Comparison of ENCODE assay signal across 8 mouse cellular contexts in the genomic region with DNA sequence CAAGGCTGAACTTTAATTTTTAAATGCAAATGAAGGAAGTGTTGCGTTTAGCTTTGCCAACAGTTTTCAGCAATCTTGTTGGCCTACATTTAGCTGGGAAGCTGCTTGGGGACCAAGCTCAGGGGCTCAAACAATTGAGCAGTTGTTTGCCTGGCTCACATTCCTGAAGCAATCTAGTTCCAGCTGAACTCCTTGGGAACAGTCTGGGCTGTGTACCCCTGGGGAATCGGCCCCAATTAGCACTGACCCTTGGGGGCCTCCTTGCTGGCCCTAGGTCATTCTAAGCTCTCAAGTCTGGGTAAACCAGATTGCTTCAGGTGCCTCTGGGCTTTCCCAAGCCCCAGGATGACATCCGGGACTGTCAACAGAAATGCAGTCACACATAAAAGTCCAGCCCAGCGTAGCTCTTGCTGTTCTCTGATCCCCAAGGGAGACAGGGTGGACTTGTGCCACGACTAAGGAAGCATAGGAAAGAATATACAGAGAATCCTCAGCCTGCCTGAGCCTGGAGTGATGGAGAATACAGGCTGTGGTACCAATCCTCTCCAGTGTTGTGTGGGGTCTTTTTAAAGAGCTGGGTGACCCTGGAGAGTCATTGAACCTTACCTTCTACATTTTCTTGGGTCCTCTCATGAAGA.
DNase-seq lines count a peak whose midpoint lies in the region; ATAC-seq lines count a peak whose summit lies in the region.

No protein-coding gene starts in this region.

- ATAC-seq in activated CD4-positive, CD25-positive, alpha-beta regulatory T cell, adult 4 months, result no peak

- WGBS in embryonic facial prominence, embryonic 10.5 days, result 23% methylated on average over 5 of the region's 5 CpGs
- WGBS in midbrain, embryonic 10.5 days, result 28% methylated on average over 5 of the region's 5 CpGs

- peak overlapping the region; percentile 59 for H3K27ac ChIP-seq in embryonic facial prominence, embryonic 10.5 days (replicated peaks)
- H3K27ac ChIP-seq in midbrain, embryonic 10.5 days (replicated peaks), result peak overlapping the region; percentile 92

- no peak overlapping the region for H3K4me3 ChIP-seq in embryonic facial prominence, embryonic 10.5 days
- no peak overlapping the region for H3K4me3 ChIP-seq in midbrain, embryonic 10.5 days

- DNase-seq in frontal cortex, adult 2 months (ENCODE audit: extremely low spot score in 1 of 2, low spot score in 1 of 2), result peak; percentile 28 to 30
- DNase-seq in frontal cortex, postnatal 14 days (ENCODE audit: low spot score in 2 of 2), result no peak
- DNase-seq in embryonic facial prominence, embryonic 10.5 days (ENCODE audit: low spot score), result peak; percentile 58
- DNase-seq in heart, postnatal 36 days, result peak; percentile 5 to 7
- peak; percentile 33 for DNase-seq in midbrain, embryonic 10.5 days (ENCODE audit: low spot score)
- DNase-seq in kidney, adult 18-20 months, result no peak
- DNase-seq in spleen, postnatal 14 days (ENCODE audit: low spot score in 2 of 2), result no peak

- intact Hi-C loops in heart, postnatal 36 days (cut with DNase I), result no loop called here

- H3K9me3 ChIP-seq in embryonic facial prominence, embryonic 10.5 days, result no peaks in the 10 kb centered on the region
- H3K9me3 ChIP-seq in midbrain, embryonic 10.5 days (replicated peaks), result no peaks in the 10 kb centered on the region

- H3K36me3 ChIP-seq in embryonic facial prominence, embryonic 10.5 days (replicated peaks), result no peaks in the 10 kb centered on the region
- no peaks in the 10 kb centered on the region for H3K36me3 ChIP-seq in midbrain, embryonic 10.5 days

- peaks cover 42% of the 10 kb centered on the region for H3K4me1 ChIP-seq in embryonic facial prominence, embryonic 10.5 days
- peaks cover 59% of the 10 kb centered on the region for H3K4me1 ChIP-seq in midbrain, embryonic 10.5 days

- no peaks in the 10 kb centered on the region for H3K27me3 ChIP-seq in embryonic facial prominence, embryonic 10.5 days (replicated peaks; ENCODE audit: low read depth, poor library complexity, severe bottlenecking)
- H3K27me3 ChIP-seq in midbrain, embryonic 10.5 days (ENCODE audit: low read depth, poor library complexity, severe bottlenecking), result no peaks in the 10 kb centered on the region

Comparison
In these comparisons a context has a peak if more than half of its experiments do, and no peak if none do; other contexts are left out.
1. DNase-seq: peak in frontal cortex, adult 2 months (2 of 2), embryonic facial prominence, embryonic 10.5 days (single experiment), heart, postnatal 36 days (2 of 2) and midbrain, embryonic 10.5 days (single experiment); none in frontal cortex, postnatal 14 days (0 of 2), kidney, adult 18-20 months (single experiment) and spleen, postnatal 14 days (0 of 2).